Mouse (Mus musculus) gastrocnemius, adult 8-10 months (tissue): ENCODE results near the gene Ntm. TPM values are rescaled to one million over a fixed set of nuclear protein-coding genes. Genes with fewer than 3 reads are reported as not detected.

ENCODE experiments used
- DNase-seq, 2 experiments: peaks; one replicate each; pipeline ENCODE4 v3.0.0; 2022; ENCODE audit warnings: low spot score in 2 of 2
- total RNA-seq, 4 experiments: library from RNA; stranded (reverse); gene quantifications; 2 replicates each; pipeline ENCODE4 v1.2.4; 2022

Ntm gene
- total RNA-seq, 4 experiments from 2014 or later = 0.46 to 0.92 (median 0.72) TPM

GRCm38 (mm10) chr9:29887924-29888323 is 75.0 kb downstream of the Ntm start:
- DNase-seq = no peak

GRCm38 (mm10) chr9:29884062-29884461 is 78.9 kb downstream of the Ntm start:
- no peak for DNase-seq

- DNase-seq = no peak
Observed at GRCm38 (mm10) chr9:29881614-29882013, 81.3 kb downstream of the Ntm start.

- no peak for DNase-seq
Observed at GRCm38 (mm10) chr9:29877583-29877982, 85.4 kb downstream of the Ntm start.

GRCm38 (mm10) chr9:29867746-29868145 is 95.2 kb downstream of the Ntm start:
- no peak for DNase-seq

GRCm38 (mm10) chr9:29866824-29867223 is 96.1 kb downstream of the Ntm start:
- no peak for DNase-seq

GRCm38 (mm10) chr9:29866101-29866500 is 96.8 kb downstream of the Ntm start:
- DNase-seq = no peak

GRCm38 (mm10) chr9:29865502-29865901 is 97.4 kb downstream of the Ntm start:
- DNase-seq = no peak

GRCm38 (mm10) chr9:29864886-29865285 is 98.1 kb downstream of the Ntm start:
- no peak for DNase-seq

- DNase-seq = no peak
Observed at GRCm38 (mm10) chr9:29862408-29862807, 100.5 kb downstream of the Ntm start.

- DNase-seq = no peak
Observed at GRCm38 (mm10) chr9:29859256-29860048, 103.5 kb downstream of the Ntm start.

GRCm38 (mm10) chr9:29848735-29849455 is 114.0 kb downstream of the Ntm start:
- DNase-seq = no peak

- DNase-seq = no peak
Observed at GRCm38 (mm10) chr9:29837344-29837743, 125.6 kb downstream of the Ntm start.

- DNase-seq = peak in 1 of 2 experiments; percentile 5
Observed at GRCm38 (mm10) chr9:29834911-29835310, 128.0 kb downstream of the Ntm start.

GRCm38 (mm10) chr9:29833781-29834180 is 129.2 kb downstream of the Ntm start:
- DNase-seq = no peak

GRCm38 (mm10) chr9:29827240-29827660 is 135.7 kb downstream of the Ntm start:
- no peak for DNase-seq

- no peak for DNase-seq
Observed at GRCm38 (mm10) chr9:29825236-29825635, 137.7 kb downstream of the Ntm start.

- DNase-seq = no peak
Observed at GRCm38 (mm10) chr9:29823716-29824115, 139.2 kb downstream of the Ntm start.

GRCm38 (mm10) chr9:29812685-29813084 is 150.3 kb downstream of the Ntm start:
- no peak for DNase-seq

GRCm38 (mm10) chr9:29806790-29807189 is 156.2 kb downstream of the Ntm start:
- DNase-seq = no peak

GRCm38 (mm10) chr9:29804483-29804882 is 158.5 kb downstream of the Ntm start:
- no peak for DNase-seq

- DNase-seq = no peak
Observed at GRCm38 (mm10) chr9:29803738-29804285, 159.1 kb downstream of the Ntm start.
